Comparison of ENCODE assay signal across 18 mouse cellular contexts in the genomic region with DNA sequence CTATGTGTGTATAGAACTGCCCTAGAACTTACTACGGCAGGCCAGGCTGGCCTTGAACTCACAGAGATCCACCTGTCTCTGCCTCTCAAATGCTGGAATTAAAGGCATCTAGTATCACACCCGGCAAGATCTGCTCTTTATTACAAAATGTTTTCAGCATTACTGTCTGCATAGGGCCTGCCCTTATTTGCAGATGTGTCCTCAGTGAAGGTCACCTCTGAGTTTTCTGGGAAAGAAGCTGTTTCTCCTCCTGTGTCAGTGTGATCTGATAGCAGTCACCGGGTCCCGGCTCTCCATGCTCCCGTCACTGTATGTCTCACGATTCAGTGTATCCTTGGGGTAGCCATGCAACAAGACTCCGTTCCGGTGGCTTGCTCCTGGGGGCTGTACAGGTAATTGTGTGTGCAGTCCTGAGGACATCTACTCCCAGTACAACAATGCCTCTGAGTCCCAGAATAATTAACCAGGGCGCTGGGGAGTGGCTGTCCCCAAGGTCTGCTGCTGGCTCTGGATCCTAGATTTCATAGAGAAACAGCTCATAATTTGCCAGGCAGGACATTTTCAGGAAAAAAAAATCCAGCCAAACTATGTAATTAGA. TPM values are rescaled to one million over a fixed set of nuclear protein-coding genes. Genes with fewer than 3 reads are reported as not detected.
DNase-seq lines count a peak whose midpoint lies in the region; ATAC-seq and TF ChIP-seq lines count a peak whose summit lies in the region.
"Had no signal": no experiment of that assay in that cellular context is flagged by ENCODE, and none has a peak within 500 bp of the region (broad histone marks: within the 10 kb centered on the region; RNA-seq: fewer than 3 reads in every experiment).

No protein-coding gene starts in this region.

- no peak overlapping the region for H3K4me3 ChIP-seq in liver, postnatal 0 days (ENCODE audit: low read depth, low read length)
- H3K4me3 ChIP-seq in liver, embryonic 12.5 days, result no peak overlapping the region
- H3K4me3 ChIP-seq in intestine, embryonic 15.5 days (replicated peaks), result no peak overlapping the region
- H3K4me3 ChIP-seq in kidney, embryonic 15.5 days (replicated peaks), result no peak overlapping the region
- peak overlapping the region; percentile 12; the same call in 1 of the 2 replicates for H3K4me3 ChIP-seq in small intestine, adult 2 months (ENCODE audit: low read depth, low read length)
- H3K4me3 ChIP-seq: hindbrain, embryonic 15.5 days; liver, embryonic 13.5 days; midbrain, embryonic 12.5 days had no signal

- no peaks in the 10 kb centered on the region for H3K9me3 ChIP-seq in liver, postnatal 0 days (ENCODE audit: low read length)
- H3K9me3 ChIP-seq in liver, embryonic 12.5 days (replicated peaks), result no peaks in the 10 kb centered on the region
- H3K9me3 ChIP-seq in intestine, embryonic 15.5 days, result no peaks in the 10 kb centered on the region
- no peaks in the 10 kb centered on the region for H3K9me3 ChIP-seq in kidney, embryonic 15.5 days (replicated peaks)
- H3K9me3 ChIP-seq: hindbrain, embryonic 15.5 days; liver, embryonic 13.5 days; midbrain, embryonic 12.5 days had no signal

- no peaks in the 10 kb centered on the region for H3K27me3 ChIP-seq in liver, postnatal 0 days (ENCODE audit: insufficient read depth, low read length)
- no peaks in the 10 kb centered on the region for H3K27me3 ChIP-seq in liver, embryonic 12.5 days (replicated peaks)
- no peaks in the 10 kb centered on the region for H3K27me3 ChIP-seq in intestine, embryonic 15.5 days (replicated peaks)
- no peaks in the 10 kb centered on the region for H3K27me3 ChIP-seq in kidney, embryonic 15.5 days
- H3K27me3 ChIP-seq in small intestine, adult 2 months (ENCODE audit: control insufficient read depth, insufficient read depth, low read length), result no peaks in the 10 kb centered on the region
- H3K27me3 ChIP-seq: hindbrain, embryonic 15.5 days; liver, embryonic 13.5 days; midbrain, embryonic 12.5 days had no signal

- no peak for TF ChIP-seq POLR2A in small intestine, adult 2 months (IDR thresholded peaks at IDR 0.05; ENCODE audit: low read depth, low read length)

- 80% methylated on average over 9 of the region's 9 CpGs for WGBS in liver, postnatal 0 days (ENCODE audit: insufficient replicate concordance)
- 72% methylated on average over 9 of the region's 9 CpGs for WGBS in liver, embryonic 12.5 days (ENCODE audit: insufficient replicate concordance)
- WGBS in intestine, embryonic 15.5 days, result 57% methylated on average over 9 of the region's 9 CpGs
- 50% methylated on average over 9 of the region's 9 CpGs for whole genome bisulfite sequencing in kidney, embryonic 15.5 days
- 37% methylated on average over 9 of the region's 9 CpGs for WGBS in small intestine, adult 2 months

- 0 out of 2 replicates have a peak overlapping the region, but pooled peaks have one; percentile 9 for H3K4me2 ChIP-seq in liver, postnatal 0 days (ENCODE audit: low read depth, low read length)
- H3K4me2 ChIP-seq in liver, embryonic 12.5 days, result no peak overlapping the region
- H3K4me2 ChIP-seq in intestine, embryonic 15.5 days (replicated peaks), result no peak overlapping the region
- 0 out of 2 replicates have a peak overlapping the region, but pooled peaks have one; percentile 5 for H3K4me2 ChIP-seq in kidney, embryonic 15.5 days
- H3K4me2 ChIP-seq: hindbrain, embryonic 15.5 days; liver, embryonic 13.5 days; midbrain, embryonic 12.5 days had no signal

- no peaks in the 10 kb centered on the region for H3K4me1 ChIP-seq in liver, postnatal 0 days (ENCODE audit: insufficient read depth)
- H3K4me1 ChIP-seq in liver, embryonic 12.5 days, result no peaks in the 10 kb centered on the region
- no peaks in the 10 kb centered on the region for H3K4me1 ChIP-seq in intestine, embryonic 15.5 days (replicated peaks)
- H3K4me1 ChIP-seq in kidney, embryonic 15.5 days, result peaks cover 18% of the 10 kb centered on the region; the same call in 1 of the 2 replicates
- H3K4me1 ChIP-seq in small intestine, adult 2 months (ENCODE audit: control insufficient read depth, insufficient read depth, insufficient read length, low read length), result no peaks in the 10 kb centered on the region
- H3K4me1 ChIP-seq: hindbrain, embryonic 15.5 days; liver, embryonic 13.5 days had no signal

- peak; percentile 19; the same call in 1 of the 2 replicates for ATAC-seq in liver, postnatal 0 days
- ATAC-seq in liver, embryonic 12.5 days, result no peak
- ATAC-seq in intestine, embryonic 15.5 days, result peak; percentile 87
- ATAC-seq in kidney, embryonic 15.5 days (replicated peaks; ENCODE audit: low FRiP score), result peak; percentile 92
- ATAC-seq: forebrain, postnatal 0 days had no signal

- no peak for TF ChIP-seq EP300 in liver, postnatal 0 days (IDR thresholded peaks at IDR 0.05; ENCODE audit: low read depth)

- TF ChIP-seq CTCF in liver, postnatal 0 days (IDR thresholded peaks at IDR 0.05; ENCODE audit: low read depth), result no peak
- TF ChIP-seq CTCF in small intestine, adult 2 months (IDR thresholded peaks at IDR 0.05; ENCODE audit: extremely low read depth, insufficient read length, insufficient replicate concordance, low read depth, low read length), result no peak

- H3K27ac ChIP-seq in liver, postnatal 0 days (ENCODE audit: low read depth), result no peak overlapping the region
- no peak overlapping the region for H3K27ac ChIP-seq in liver, embryonic 12.5 days
- 0 out of 2 replicates have a peak overlapping the region, but pooled peaks have one; percentile 15 for H3K27ac ChIP-seq in intestine, embryonic 15.5 days
- H3K27ac ChIP-seq in kidney, embryonic 15.5 days, result peak overlapping the region; percentile 76
- H3K27ac ChIP-seq in small intestine, adult 2 months (ENCODE audit: insufficient read depth, low read depth, low read length), result peak overlapping the region; percentile 32; the same call in 1 of the 2 replicates
- H3K27ac ChIP-seq: hindbrain, embryonic 15.5 days; liver, embryonic 13.5 days; midbrain, embryonic 12.5 days had no signal

- no peaks in the 10 kb centered on the region for H3K36me3 ChIP-seq in liver, postnatal 0 days (replicated peaks; ENCODE audit: insufficient read depth, low read length)
- no peaks in the 10 kb centered on the region for H3K36me3 ChIP-seq in liver, embryonic 12.5 days
- H3K36me3 ChIP-seq in intestine, embryonic 15.5 days, result no peaks in the 10 kb centered on the region
- H3K36me3 ChIP-seq in kidney, embryonic 15.5 days, result no peaks in the 10 kb centered on the region
- H3K36me3 ChIP-seq in small intestine, adult 2 months (ENCODE audit: control insufficient read depth, insufficient read depth, low read length), result no peaks in the 10 kb centered on the region
- H3K36me3 ChIP-seq: hindbrain, embryonic 15.5 days; liver, embryonic 13.5 days; midbrain, embryonic 12.5 days had no signal

- no peak for DNase-seq in liver, postnatal 0 days
- DNase-seq in frontal cortex, postnatal 10 days (ENCODE audit: low spot score in 2 of 2), result no peak
- no peak for DNase-seq in left cerebral cortex, adult 8-10 months (ENCODE audit: low spot score in 2 of 2)
- no peak for DNase-seq in urinary bladder, postnatal 14 days (ENCODE audit: low spot score)
- DNase-seq: B cell, adult 2 months; cerebellum, postnatal 36 days; forebrain, postnatal 0 days; heart, postnatal 10 days; liver, embryonic 13.5 days; lung, postnatal 36 days; thymus, postnatal 25 days had no signal

- no peak overlapping the region for H3K9ac ChIP-seq in liver, postnatal 0 days (replicated peaks)
- no peak overlapping the region for H3K9ac ChIP-seq in liver, embryonic 12.5 days
- no peak overlapping the region for H3K9ac ChIP-seq in intestine, embryonic 15.5 days
- no peak overlapping the region for H3K9ac ChIP-seq in kidney, embryonic 15.5 days
- H3K9ac ChIP-seq: forebrain, postnatal 0 days; hindbrain, embryonic 15.5 days; liver, embryonic 13.5 days; midbrain, embryonic 12.5 days had no signal

RNA-seq across cellular contexts. Expression of a gene that starts 48.4 kb away (rescaled TPM):
- polyA plus RNA-seq in liver, postnatal 0 days (2015; fragmentation: Nextera tagmentation; extraction: Ambion mirVana), result not detected in 2 replicates
- 0.07 TPM in 1 of 2 replicates, not detected in the other for polyA plus RNA-seq in liver, embryonic 12.5 days (2016; fragmentation: Nextera tagmentation; extraction: Ambion mirVana)
- 0.08 and 0.09 TPM in 2 replicates for polyA plus RNA-seq in intestine, embryonic 15.5 days (2015; fragmentation: Nextera tagmentation; extraction: Ambion mirVana)
- polyA plus RNA-seq in kidney, embryonic 15.5 days (2015; fragmentation: Nextera tagmentation; extraction: Ambion mirVana), result 1.5 and 1.8 TPM in 2 replicates
- not detected in 2 replicates for polyA plus RNA-seq in small intestine, adult 2 months (2012; rRNA removed)
- under 1 TPM; 0.22 to 0.64 (median 0.53) TPM for total RNA-seq in left cerebral cortex, adult 8-10 months (2022)
- polyA plus RNA-seq: liver, embryonic 13.5 days; spleen, adult 2 months had no signal

Comparison
In these comparisons a context has a peak if more than half of its experiments do, and no peak if none do; other contexts are left out.
1. H3K4me2 ChIP-seq: peak in liver, postnatal 0 days (single experiment) and kidney, embryonic 15.5 days (single experiment); none in liver, embryonic 12.5 days (single experiment) and intestine, embryonic 15.5 days (single experiment).
2. H3K27ac ChIP-seq: peak in intestine, embryonic 15.5 days (single experiment), kidney, embryonic 15.5 days (single experiment) and small intestine, adult 2 months (single experiment); none in liver, postnatal 0 days (single experiment) and liver, embryonic 12.5 days (single experiment).